Mouse (Mus musculus): Measurements from ENCODE around the gene Vps39.

GRCm38 (mm10) chr2:120348120-120348519 lies 4.8 kb downstream of the Vps39 start:
- TF ChIP-seq CTCF (IDR thresholded peaks at IDR 0.05; ENCODE audit: extremely low read depth, insufficient read length, insufficient replicate concordance, low read depth, low read length) (no peak), POLR2A (IDR thresholded peaks at IDR 0.05; ENCODE audit: low read depth, low read length) (no peak)

All from small intestine, adult 2 months (tissue).